Mouse (Mus musculus) urinary bladder, postnatal 4 days (tissue): ENCODE data around the gene Tmem235.

Source experiments
- DNase-seq, 2 experiments: peaks; one replicate each; pipeline ENCODE4 v3.0.0; 2021 to 2022; ENCODE audit warnings: low spot score in 2 of 2

Tmem235 gene

GRCm38 (mm10) chr11:117864805-117865204, 4.3 kb downstream of the Tmem235 start:
- DNase-seq, result no peak

DNA sequence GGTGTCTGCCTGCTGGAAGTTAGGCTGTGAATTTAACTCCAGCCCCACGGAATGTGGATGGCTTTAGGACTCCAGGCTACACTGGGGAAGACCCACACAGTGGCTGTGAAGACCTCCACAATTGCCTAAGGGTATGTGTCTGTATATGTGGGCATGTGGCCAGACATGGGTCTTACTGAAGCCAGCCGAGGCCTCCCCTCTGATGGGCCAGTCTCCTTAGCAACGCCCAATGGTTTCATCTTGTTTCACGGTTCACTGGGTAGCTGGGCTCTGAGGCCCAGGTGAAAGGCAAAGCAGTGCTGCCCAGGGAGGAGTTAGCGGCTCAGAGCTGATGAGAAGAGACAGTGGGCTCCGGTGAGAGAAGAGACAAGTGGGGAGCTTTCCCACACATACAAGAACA, 5.4 kb downstream of the Tmem235 start:
- DNase-seq, result no peak

DNA sequence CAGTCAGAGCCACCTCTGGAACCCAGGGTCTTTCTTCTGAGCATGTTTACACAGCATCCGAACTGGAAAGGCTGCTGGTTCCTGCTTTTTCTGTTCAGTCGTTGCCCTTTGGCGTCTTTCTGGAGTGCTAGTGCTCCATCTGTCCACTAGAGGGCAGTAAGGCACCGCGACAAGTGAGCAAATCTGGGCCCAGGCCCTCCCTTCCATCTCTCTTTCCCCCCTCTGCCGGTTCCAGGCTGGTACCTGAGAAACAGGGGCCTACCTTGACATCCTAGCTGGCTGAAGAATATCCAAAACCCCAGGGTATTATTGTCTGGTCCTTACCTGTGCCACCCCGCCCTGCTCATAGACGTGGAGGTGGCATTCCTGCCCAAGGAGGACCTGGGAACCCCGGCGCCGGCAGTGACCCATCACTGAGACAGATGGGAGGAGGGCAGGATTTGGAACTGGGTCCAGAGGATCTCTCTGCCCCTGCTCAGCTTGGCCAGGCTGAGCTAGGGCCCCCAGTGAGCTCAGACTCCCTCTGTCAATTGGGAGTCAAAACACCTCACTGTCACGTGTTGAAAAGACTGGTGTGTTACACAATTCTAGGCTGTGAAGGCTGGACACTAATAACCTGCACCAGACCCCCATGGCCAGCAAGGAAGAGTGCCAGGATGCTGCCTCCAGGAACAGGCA, 10.3 kb downstream of the Tmem235 start:
- DNase-seq, result peak; percentile 63 to 77

- no peak for DNase-seq
These were observed 10.8 kb downstream of the Tmem235 start for GRCm38 (mm10) chr11:117871376-117871775.

- no peak for DNase-seq
These were observed 11.5 kb downstream of the Tmem235 start for GRCm38 (mm10) chr11:117871911-117872584.

GRCm38 (mm10) chr11:117872861-117873608, 12.5 kb downstream of the Tmem235 start, which contains the start of gene Tha1:
TSS of gene Tha1 (minus strand) at chr11:117873481.
- DNase-seq, result peak; percentile 76 to 79

DNA sequence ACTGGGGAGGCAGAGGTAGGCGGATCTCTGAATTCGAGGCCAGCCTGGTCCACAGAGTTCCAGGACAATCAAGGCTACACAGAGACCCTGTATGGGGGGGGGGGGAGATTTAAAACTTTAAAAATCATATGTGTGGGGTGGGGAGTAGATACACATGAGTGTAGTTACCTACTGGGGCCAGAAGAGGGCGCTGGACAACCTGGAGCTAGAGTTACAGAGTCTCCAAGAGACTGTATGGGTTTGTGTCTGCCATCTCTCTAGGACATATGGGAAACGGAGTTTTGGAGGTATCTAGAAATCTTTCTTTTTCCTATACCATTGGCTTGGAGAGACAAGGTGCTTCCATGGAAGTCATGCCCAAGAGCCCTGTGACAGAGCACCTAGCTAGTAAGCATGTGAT, 13.9 kb downstream of the Tmem235 start:
- DNase-seq, result no peak

DNA sequence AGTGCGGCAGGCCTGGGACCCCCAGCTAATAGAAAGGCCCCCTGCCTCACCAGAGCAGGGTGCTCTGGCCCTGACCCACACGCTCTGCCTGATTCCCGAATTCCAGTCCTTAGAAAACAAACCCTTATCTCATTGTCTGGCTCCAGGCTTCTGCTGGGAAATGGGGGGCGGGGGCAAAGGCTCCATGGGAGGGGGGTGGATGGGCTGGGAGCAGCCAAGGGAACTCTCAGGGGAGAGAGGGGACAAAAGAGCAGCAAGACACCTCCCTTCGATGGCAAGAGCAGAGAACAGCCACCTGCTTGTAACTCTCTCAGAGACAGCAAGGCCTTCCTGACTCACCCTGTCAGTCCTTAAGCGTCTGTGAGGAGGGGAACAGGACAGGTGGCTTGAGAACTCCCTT, 15.1 kb downstream of the Tmem235 start:
- no peak for DNase-seq

DNA sequence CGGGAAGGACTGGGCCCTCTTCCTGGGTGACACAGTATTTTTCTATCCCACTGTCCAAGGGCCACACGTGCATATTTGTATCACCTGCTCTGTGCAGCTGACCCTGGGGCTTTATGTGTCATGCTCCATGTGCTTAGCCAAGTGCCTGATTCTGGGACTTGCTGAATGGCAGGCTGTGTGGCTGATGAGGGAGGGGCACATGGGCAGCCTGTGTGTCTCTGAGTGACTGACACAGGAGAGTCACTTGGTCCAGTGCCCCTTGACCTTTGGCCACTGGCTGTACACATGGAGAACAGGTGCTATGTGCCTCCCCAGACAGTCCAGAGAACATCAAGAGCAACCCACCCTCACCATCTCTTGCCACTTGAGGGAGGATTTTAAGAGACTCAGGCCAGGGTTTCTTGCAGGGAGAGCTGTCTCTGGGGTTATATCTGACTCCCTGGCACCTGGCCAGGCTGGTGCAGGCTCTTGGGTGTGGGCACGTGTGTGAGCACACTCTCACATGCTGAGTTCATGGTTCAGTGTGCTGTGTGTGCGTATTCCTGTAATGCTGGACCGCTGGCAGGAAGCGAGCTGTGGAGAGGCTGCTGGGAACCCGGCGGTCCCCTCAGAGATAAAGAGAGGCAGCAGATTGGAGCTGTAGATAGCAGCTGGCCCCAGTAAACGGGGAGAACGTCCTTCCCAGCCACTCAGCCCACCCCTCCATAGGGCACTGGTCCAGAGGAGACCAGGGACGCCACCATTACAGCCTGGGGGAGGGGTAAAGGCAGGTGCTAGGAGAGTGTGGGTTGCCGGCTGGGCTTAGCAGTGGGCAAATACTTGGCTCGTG, 17.6 kb downstream of the Tmem235 start:
- peak in 1 of 2 experiments; percentile 48 for DNase-seq

DNA sequence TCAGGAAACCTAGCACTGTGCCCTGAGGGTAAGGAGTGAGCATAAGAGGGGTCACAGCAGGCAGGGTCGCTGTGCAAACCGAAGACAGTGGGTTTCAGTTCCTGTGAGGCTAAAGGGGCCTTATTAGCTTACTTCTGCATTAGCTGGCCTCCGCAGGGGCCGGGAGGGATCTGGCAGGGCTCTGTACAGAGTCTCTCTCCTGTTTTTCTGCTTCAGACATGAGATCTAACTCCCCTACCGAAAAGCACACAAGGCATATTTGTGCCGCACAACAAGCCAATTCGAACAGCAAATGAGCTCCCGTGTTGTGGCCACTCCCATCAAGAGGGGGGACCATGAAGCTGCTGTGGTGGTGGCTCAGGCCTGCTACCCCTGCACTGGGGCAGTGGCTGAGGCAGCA, 18.3 kb downstream of the Tmem235 start:
- DNase-seq, result peak in 1 of 2 experiments; percentile 27

- DNase-seq, result no peak
These were observed 19.1 kb downstream of the Tmem235 start for GRCm38 (mm10) chr11:117879676-117880075.

DNA sequence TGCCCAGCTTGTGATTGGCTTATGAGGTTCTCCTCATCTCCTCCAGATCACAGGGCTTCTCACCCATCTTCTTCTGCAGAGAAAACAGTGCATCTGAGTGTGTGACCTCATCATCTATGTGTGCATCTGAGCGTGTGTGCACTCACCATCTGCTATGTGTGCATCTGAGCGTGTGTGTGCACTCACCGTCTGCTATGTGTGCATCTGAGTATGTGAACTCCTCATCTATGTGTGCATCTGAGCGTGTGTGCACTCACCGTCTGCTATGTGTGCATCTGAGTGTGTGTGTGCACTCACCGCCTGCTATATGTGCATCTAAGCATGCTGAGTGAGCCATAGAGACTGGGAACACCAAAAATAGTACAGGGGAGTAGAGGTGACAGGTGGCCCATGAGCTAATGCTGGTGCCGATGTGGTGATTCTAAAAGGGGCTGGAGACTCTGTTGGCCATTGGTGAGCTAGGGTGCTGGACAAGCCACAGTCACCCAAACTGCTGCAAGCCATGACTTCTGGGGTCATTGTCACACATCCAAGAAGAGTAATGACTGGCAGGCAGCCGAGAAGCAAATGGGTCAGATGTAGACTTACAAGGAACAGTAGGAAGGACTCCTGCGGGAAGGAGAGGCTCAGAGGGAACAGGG, 19.9 kb downstream of the Tmem235 start:
- no peak for DNase-seq

GRCm38 (mm10) chr11:117880977-117881358, 20.4 kb downstream of the Tmem235 start:
- no peak for DNase-seq

GRCm38 (mm10) chr11:117881787-117882186, 21.2 kb downstream of the Tmem235 start:
- peak in 1 of 2 experiments; percentile 40 for DNase-seq

DNA sequence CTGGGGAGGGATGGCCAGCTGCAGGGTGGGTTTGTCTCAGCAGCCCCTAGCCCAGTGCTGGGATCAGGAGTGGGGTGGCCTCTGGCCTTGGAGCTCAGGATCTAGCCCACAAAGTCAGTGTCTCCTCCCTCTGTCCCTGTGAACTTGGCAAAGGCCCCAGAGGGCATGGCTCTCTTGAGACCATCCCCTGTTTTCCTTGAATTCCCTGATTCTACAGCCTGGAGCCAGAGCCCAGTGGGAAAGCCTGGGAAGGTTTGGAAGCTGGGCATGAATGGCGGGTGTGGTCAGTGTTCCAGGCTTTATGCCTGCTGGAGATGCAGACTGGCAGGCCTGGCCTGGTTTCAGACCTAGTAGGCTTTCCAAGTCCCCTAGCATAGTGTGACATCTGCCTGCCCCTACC, 21.7 kb downstream of the Tmem235 start:
- DNase-seq, result no peak

DNA sequence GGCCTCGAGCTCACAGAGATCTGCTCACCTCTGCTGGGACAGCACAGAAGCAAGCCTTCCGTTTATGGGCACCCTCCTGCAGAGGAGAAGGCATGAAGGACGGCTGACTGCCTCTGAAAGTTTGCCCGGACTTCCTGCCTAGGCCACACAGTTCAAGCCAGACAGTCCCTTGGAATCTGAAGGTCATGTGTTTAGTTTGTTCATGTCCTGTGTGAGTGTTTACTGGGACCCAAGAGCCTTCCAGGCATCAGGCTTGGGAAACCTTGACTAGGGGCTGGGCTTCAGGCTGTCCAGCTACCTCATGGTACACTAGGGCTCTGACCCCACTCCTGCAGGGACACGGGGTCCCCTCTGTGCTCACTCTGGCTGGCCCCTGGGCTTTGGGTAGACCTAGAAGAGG, 25.4 kb downstream of the Tmem235 start:
- no peak for DNase-seq

DNA sequence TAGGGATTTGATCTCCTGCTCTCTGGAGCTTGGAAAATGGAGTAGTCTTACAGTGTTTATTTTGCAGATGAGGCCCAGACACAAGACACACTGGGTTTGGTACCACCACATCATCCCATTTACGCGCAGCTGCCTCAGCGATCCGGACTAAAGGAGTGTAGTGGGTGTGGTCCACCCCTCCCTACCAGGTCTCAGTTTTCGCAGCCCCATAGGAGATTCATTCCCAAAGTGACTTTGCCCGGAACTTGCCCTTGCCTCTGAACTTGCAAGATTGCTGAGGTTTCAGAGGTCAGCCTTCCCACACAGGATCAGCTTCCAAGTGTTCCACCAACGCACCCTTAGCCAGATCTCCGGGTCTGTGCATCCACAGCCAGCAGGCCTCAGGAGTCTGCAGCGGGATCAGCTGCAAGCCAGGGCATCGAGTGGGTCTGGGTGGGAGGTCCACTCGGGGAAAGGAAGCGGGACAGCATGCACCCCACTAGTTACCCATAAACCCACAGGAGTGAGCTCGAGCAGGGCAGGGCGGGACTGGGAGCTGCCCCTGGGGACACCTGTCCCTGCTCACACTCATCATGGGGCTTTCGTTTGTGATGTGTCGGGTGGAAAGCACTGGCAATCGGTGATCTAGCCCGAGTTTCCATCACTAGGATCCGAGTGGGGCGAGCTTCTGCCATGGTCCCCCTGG, 27.8 kb downstream of the Tmem235 start:
- DNase-seq, result no peak

DNA sequence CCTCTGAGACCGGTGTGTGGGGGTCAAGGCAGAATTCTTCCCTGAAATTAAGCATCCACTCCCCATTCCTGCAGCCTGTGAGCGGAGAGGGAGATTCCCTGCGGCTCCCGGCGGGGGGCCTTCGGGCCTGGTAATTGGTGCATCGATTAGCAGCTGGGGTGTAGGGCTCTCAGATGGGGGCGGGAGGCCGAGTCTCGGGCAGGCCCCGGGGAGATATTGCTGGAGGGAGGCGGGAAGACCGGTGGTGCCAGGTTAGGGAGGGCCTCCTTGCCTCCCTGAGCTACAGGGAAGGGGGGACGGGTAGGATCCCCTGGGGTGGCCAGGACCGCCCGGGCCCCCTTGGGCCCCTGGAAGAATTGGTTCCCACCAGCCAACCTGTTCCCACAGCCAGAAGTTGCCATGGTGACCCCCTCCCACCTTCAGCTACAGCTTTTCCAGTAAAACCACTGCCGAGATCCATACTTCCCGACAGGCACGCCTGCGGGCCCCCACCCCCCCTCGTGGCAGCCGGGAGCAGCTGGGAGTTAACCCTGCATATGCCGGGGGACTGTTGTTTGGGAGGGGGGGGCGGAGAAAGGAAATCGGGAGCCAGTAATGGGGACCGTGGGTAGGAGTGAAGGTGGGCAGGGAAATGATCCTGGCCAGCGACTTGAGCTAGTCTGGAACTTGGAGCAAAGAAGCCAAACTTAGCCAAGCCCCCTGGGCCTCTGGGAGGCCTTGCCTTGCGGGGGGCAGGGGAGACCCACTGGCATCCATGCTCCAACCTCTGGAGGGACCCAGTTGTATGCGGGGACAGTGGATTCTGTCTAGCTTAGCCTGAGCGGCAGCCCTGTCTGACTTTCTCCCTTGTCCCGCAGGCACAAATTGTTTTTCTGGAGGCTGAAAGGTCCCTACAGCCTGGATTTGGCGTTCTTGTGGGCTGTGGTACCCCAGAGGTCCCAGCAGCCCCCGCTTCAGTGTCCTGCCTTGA, 28.6 kb downstream of the Tmem235 start:
- DNase-seq, result peak in 1 of 2 experiments; percentile 56

GRCm38 (mm10) chr11:117889887-117890340, 29.4 kb downstream of the Tmem235 start:
- DNase-seq, result no peak
